Mouse (Mus musculus) cortical plate, adult 2 months (tissue): ENCODE results near the gene Lenep. TPM values are rescaled to one million over a fixed set of nuclear protein-coding genes. Genes with fewer than 3 reads are reported as not detected.

Experiments used
- H3K27ac ChIP-seq: fragments of 200-500 bp; 2 replicates; pipeline ENCODE4 v1.5.1; 2012; ENCODE audit warnings: low read length, control low read depth, inconsistent platforms; ENCODE audit not compliant: insufficient read depth
- H3K4me1 ChIP-seq: fragments of 200-500 bp; 2 replicates; pipeline ENCODE4 v1.6.1; 2011; ENCODE audit warnings: low read length; ENCODE audit not compliant: control insufficient read depth, insufficient read depth
- H3K4me3 ChIP-seq: fragments of 200-500 bp; 2 replicates; pipeline ENCODE4 v1.5.1; 2011; ENCODE audit warnings: mild to moderate bottlenecking, low read length, control low read depth; ENCODE audit not compliant: insufficient read depth
- CTCF ChIP-seq: fragments of 200-500 bp; IDR thresholded peaks from 2 replicates; pipeline ENCODE4 v1.5.1; 2011; ENCODE audit warnings: mild to moderate bottlenecking, control low read depth, low read length; ENCODE audit not compliant: insufficient read depth; ENCODE audit errors: extremely low read depth
- POLR2A ChIP-seq: fragments of 200-500 bp; IDR thresholded peaks from 2 replicates; pipeline ENCODE4 v1.6.1; 2011; ENCODE audit warnings: mild to moderate bottlenecking, low read length, control low read depth; ENCODE audit not compliant: insufficient read depth; ENCODE audit errors: extremely low read depth
- polyA plus RNA-seq: library from polyadenylated mRNA; depleted of rRNA; stranded (reverse); fragments of >200 nt; gene quantifications from 2 replicates; pipeline ENCODE4 v1.2.3, GENCODE M21; 2012

Lenep gene
- polyA plus RNA-seq, 1 experiment = 5.1 TPM

- peak overlapping the region; percentile 22; the same call in 1 of the 2 replicates for H3K4me3 ChIP-seq
Observed at GRCm38 (mm10) chr3:89421002-89421774, 18.6 kb upstream of the Lenep start.

GRCm38 (mm10) chr3:89420421-89420820 lies 17.8 kb upstream of the Lenep start:
- TF ChIP-seq CTCF = no peak
- TF ChIP-seq POLR2A = no peak
- Histone ChIP-seq H3K4me1 (peaks cover 3% of the 10 kb centered on the region; the same call in 1 of the 2 replicates), H3K27ac (no peak overlapping the region), H3K4me3 (no peak overlapping the region; the same call in 1 of the 2 replicates)

More at GRCm38 (mm10) chr3:89421002-89421774, 18.6 kb upstream of the Lenep start:
- H3K27ac ChIP-seq = 0 out of 2 replicates have a peak overlapping the region, but pooled peaks have one; percentile 14
- peaks cover 3% of the 10 kb centered on the region; the same call in 1 of the 2 replicates for H3K4me1 ChIP-seq
- TF ChIP-seq POLR2A (peak; percentile 98), CTCF (no peak)

- TF ChIP-seq POLR2A = no peak
- no peak for TF ChIP-seq CTCF
- no peak overlapping the region for H3K27ac ChIP-seq
- peak overlapping the region; percentile 73; the same call in 1 of the 2 replicates for H3K4me3 ChIP-seq
Observed at GRCm38 (mm10) chr3:89419981-89420380, 17.4 kb upstream of the Lenep start.

GRCm38 (mm10) chr3:89419571-89419970 lies 17.0 kb upstream of the Lenep start:
- peak overlapping the region; percentile 73; the same call in 1 of the 2 replicates for H3K4me3 ChIP-seq
- peaks cover 3% of the 10 kb centered on the region; the same call in 1 of the 2 replicates for H3K4me1 ChIP-seq
- TF ChIP-seq CTCF = no peak
- TF ChIP-seq POLR2A = no peak
- H3K27ac ChIP-seq = peak overlapping the region; percentile 4; the same call in 1 of the 2 replicates

More at GRCm38 (mm10) chr3:89419981-89420380, 17.4 kb upstream of the Lenep start:
- peaks cover 3% of the 10 kb centered on the region; the same call in 1 of the 2 replicates for H3K4me1 ChIP-seq

GRCm38 (mm10) chr3:89418861-89419250 lies 16.3 kb upstream of the Lenep start:
- peaks cover 3% of the 10 kb centered on the region; the same call in 1 of the 2 replicates for H3K4me1 ChIP-seq
- TF ChIP-seq CTCF = no peak
- peak overlapping the region; percentile 73 for H3K4me3 ChIP-seq
- H3K27ac ChIP-seq = peak overlapping the region; percentile 53

GRCm38 (mm10) chr3:89418170-89418860 lies 15.7 kb upstream of the Lenep start, which contains the start of the genes Cks1b and Shc1:
Cks1b (minus strand) TSS chr3:89418383.
Shc1 (plus strand) TSS chr3:89418443.
- H3K4me1 ChIP-seq = peaks cover 3% of the 10 kb centered on the region; the same call in 1 of the 2 replicates
- peak within 1 kb of the TSS; percentile 53 for H3K27ac ChIP-seq
- TF ChIP-seq CTCF = no peak
- TF ChIP-seq POLR2A = no peak
- H3K4me3 ChIP-seq = peak within 1 kb of the TSS; percentile 73

GRCm38 (mm10) chr3:89417840-89418169 lies 15.2 kb upstream of the Lenep start:
- Histone ChIP-seq H3K4me3 (peak overlapping the region; percentile 73), H3K4me1 (peaks cover 3% of the 10 kb centered on the region; the same call in 1 of the 2 replicates), H3K27ac (no peak overlapping the region)
- TF ChIP-seq CTCF (no peak), POLR2A (no peak)

GRCm38 (mm10) chr3:89417131-89417530 lies 14.5 kb upstream of the Lenep start:
- no peak overlapping the region for H3K27ac ChIP-seq
- H3K4me1 ChIP-seq = peaks cover 3% of the 10 kb centered on the region; the same call in 1 of the 2 replicates
- TF ChIP-seq POLR2A = no peak
- TF ChIP-seq CTCF = no peak
- no peak overlapping the region for H3K4me3 ChIP-seq

GRCm38 (mm10) chr3:89416158-89416557 lies 13.6 kb upstream of the Lenep start:
- H3K4me1 ChIP-seq = peaks cover 3% of the 10 kb centered on the region; the same call in 1 of the 2 replicates
- H3K27ac ChIP-seq = no peak overlapping the region
- no peak for TF ChIP-seq CTCF
- no peak for TF ChIP-seq POLR2A
- no peak overlapping the region for H3K4me3 ChIP-seq
